Mouse (Mus musculus): ENCODE measurements around the gene Mocs1. TPM values are rescaled to one million over a fixed set of nuclear protein-coding genes. Genes with fewer than 3 reads are reported as not detected.
"Not testable (repeated sequence)": the region's sequence is repeated elsewhere in the genome, so short reads cannot be mapped to it uniquely, and the experiment has no call there.

Mocs1 gene
- total RNA-seq, 2 experiments from 2014 or later, result 8.9 to 36.2 TPM

DNA sequence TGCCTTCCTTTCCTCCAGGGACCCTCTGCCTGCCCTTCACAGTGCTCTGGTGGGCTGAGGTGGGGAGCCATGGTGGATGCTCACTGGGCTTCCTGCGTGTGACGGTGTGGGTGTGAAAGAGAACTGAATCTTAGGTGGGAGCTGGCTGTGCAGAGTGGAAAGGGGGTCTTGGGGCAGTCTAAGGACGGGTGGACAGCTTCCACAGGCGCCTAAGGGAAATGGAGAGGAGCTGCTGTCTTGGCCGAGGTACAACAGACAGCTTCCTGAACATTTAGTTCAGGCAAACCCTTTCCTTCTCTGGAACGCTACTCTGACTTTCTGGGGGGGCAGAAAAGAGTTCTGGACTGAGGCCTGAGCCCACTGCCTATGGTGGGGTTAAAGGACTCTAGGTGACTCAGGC lies 2.0 kb downstream of the Mocs1 start:
- no peak for ATAC-seq (replicated peaks; ENCODE audit: low FRiP score, low TSS enrichment, poor library complexity, severe bottlenecking)

DNA sequence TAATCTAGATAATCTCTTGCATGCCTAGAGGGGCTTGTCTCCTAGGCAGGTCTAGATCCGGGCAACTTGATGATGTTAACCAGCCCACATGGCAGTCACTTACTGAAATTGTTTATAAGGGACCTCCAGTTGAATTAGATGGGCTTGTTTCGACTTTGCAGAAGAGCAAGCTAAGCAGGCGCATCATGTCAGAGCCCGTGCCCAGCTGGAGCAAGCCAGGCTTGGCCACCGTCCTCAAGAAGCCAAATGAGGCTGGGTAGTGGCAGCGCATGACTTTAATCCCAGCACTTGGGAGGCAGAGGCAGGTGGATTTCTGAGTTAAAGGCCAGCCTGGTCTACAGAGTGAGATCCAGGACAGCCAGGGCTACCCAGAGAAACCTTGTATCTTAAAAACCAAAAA lies 3.0 kb downstream of the Mocs1 start:
- no peak for ATAC-seq (replicated peaks; ENCODE audit: low FRiP score, low TSS enrichment, poor library complexity, severe bottlenecking)

DNA sequence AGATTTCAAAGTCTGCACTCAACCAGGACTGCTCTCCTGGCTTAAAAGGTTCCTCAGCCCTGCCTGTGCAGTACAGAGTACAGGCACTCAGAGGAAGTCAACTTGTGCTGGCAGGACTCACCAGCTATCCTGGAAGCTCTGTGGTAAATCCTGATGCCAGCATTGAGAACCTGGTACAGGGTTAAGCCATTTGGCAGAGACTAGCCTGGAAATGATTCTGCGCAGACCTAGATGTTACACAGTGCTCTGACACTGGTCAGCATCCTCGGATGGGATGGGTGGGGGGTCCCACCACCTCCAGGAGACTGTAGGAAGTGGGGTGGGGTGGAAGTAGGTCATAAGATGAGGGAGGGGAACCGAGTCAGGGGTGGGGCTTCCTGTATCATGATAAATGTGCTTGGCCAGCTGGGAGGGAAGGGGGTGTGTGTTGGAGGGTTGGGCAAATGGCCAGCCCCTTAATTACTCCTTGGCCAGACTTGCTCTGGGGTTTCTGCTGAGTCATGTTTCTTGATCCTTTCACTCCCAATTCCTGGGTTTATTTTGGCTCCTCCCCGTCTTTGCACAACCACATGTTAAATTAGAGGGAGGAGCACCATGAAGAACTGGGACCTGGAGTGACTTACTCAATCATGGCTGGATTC lies 4.0 kb downstream of the Mocs1 start:
- no peak for ATAC-seq (replicated peaks; ENCODE audit: low FRiP score, low TSS enrichment, poor library complexity, severe bottlenecking)

DNA sequence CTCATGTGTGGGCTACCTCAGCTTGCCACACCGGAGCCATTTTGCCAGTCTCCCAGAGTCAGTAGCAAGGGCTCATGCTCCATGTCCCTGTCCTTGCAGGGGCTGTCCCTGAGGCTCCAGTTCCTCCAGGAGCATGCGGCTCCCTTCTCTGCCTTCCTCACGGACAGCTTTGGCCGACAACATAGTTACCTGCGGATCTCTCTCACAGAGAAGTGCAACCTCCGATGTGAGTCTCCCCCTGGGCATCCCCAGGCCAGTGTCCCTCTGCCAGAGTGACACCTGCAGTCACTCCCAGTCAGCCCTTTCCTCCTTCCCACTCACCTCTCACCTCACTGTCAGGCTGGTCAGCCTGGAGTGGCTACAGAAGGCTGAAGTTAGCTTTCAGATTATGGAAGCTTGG lies 4.9 kb downstream of the Mocs1 start:
- ATAC-seq (replicated peaks; ENCODE audit: low FRiP score, low TSS enrichment, poor library complexity, severe bottlenecking), result no peak

DNA sequence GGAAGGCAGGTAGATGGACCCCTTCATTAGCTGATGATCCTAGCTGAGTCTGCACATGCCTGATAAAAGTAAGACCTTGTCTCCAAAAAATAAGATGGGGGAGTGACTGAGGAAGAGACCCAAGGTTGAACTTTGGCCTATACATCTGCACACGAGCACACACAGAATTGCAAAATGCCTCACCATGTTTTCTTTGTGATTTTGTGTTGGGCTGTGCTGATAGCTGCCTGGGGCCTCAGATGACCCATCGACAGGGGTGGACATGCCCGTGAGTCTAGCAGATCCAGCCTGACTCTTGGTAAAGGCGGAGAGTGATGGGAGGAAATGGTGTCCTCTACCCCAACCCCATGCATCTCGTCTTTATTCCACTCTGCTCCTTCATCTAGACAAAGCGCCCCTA lies 6.1 kb downstream of the Mocs1 start:
- ATAC-seq (replicated peaks; ENCODE audit: low FRiP score, low TSS enrichment, poor library complexity, severe bottlenecking), result no peak

DNA sequence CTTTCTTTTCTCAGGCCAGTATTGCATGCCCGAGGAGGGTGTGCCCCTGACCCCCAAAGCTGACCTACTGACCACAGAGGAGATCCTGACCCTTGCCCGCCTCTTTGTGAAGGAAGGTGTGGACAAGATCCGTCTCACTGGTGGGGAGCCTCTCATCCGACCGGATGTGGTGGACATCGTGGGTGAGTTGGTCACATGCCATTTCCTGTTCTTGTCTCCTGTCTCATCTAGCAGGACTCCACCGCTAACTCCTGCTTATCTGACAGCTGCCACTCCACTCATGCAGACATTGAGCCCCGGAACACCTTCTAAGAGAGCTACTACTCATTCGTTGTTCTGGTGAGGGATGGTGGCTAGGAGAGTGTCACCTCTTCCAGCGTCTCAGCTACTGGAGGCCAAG lies 6.9 kb downstream of the Mocs1 start:
- ATAC-seq (replicated peaks; ENCODE audit: low FRiP score, low TSS enrichment, poor library complexity, severe bottlenecking), result peak; percentile 13; the same call in 1 of the 2 replicates

DNA sequence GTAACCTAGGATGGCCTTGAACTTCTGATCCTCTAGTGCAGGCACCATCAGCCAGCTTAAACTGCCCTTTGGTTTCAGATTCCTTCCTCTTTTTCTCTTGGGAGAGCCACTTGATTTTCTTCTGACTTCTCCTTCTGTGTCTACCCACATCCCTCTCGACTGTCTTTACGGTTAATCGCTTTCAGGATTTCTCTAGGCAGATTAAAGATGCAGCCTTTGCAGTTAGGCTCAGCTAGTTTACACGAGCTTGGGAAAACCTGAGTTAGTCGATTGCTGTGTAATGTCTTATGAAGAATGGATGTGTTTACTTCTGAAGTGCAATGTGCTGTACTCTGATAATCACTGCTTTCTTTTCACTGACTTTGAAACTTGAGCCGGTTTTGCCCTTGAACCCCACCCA lies 8.5 kb downstream of the Mocs1 start:
- peak; percentile 23 for ATAC-seq (replicated peaks; ENCODE audit: low FRiP score, low TSS enrichment, poor library complexity, severe bottlenecking)

DNA sequence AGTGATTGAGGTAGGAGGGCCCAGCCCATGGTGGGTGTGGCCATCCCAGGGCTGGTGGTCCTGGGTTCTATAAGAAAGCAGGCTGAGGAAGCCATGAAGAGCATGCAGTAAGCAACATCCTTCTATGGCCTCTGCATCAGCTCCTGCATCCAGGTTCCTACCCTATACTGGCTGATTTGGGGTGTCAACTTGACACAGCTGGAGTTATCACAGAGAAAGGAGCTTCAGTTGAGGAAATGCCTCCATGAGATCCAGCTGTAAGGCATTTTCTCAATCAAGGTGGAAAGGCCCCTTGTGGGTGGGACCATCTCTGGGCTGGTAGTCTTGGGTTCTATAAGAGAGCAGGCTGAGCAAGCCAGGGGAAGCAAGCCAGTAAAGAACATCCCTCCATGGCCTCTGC lies 9.1 kb downstream of the Mocs1 start:
- not testable (repeated sequence) for ATAC-seq (replicated peaks; ENCODE audit: low FRiP score, low TSS enrichment, poor library complexity, severe bottlenecking)

DNA sequence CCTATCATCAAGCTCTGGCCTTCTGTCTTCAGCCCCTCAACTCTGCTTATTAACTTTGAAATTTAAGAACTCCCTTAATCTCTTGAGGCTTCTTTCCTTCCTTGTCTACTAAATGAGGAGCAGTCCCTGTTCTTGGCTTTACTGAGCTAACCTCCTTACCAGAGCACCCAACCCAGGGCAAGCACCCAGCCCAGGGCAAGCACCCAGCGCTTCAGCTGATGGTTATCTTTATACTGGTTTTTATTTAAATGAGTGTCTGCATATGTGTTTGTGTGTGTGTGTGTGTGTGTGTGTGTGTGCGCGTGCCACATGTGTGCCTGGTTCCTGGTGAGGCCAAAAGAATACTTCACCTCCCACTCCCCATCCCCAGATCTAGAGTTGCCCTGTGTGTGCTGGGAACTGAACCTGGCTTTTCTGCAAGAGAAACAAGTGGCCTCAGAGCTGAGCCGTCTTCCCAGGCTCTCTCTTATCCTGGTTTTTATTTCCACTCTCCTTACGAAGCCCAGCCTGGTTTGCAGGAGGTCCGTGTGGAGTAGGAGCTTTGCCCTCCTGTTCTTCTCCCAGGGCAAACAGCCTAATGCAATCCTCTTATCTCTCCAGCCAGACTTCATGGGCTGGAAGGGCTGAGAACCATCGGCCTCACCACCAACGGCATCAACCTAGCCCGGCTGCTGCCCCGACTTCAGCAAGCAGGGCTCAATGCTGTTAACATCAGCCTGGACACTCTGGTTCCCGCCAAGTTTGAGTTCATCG lies 10.8 kb downstream of the Mocs1 start:
- peak; percentile 93 for ATAC-seq (replicated peaks; ENCODE audit: low FRiP score, low TSS enrichment, poor library complexity, severe bottlenecking)

DNA sequence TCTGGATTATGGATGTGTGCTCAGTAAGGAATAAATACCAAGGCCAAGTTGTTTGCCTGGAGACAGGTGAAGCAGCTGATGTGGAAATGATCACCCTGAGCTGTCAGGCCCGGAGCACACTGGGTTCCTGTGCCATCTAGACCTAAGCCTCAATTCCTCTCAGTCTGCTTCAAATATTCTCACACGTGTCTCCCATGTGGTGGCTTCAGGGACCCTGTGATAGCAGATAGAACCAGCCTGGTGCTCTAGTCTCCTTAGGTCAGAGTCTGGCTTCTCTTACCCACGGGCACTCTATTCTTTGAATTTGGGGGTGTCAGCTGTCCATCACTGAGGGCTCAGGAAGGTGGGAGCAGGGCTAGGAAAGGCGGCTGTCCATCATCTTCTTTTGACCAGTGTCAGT lies 11.5 kb downstream of the Mocs1 start:
- ATAC-seq (replicated peaks; ENCODE audit: low FRiP score, low TSS enrichment, poor library complexity, severe bottlenecking), result no peak

DNA sequence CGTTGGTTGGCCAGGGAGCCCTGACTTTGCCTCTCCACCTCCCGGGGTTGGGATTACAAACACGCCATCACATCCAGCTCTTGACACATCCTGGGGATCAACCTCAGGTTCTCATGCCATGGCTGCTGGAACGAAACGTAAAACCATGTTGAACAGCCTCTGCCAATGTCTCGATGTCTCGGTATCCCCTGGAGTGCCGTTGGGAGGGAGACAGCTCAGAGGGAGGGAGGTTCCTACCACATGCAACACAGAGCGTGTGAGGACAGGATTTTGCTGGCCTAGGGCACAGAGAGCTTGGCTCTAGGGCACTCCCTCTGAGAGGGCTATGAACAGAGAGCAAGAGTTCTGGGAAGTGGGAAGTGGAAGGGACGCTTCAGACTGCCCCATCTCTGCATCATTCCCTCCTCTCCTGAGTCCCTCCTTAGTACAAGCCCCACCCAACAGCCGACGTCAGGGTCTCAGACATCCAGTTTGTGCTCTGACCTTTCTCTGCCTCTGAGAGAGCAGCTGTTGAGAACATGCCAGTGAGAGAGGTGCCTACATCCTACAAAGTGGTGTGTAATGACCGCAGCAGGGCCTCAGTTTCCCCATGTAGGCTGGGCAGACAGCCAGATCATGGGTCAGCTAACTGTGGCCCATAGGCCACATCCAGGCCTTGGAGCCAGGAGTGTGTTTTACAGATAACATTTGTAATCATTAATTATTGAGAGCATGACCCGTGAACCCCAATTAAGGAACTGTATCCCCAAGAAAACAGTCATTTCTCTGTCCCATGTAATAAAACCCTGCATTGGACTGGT lies 12.4 kb downstream of the Mocs1 start:
- ATAC-seq (replicated peaks; ENCODE audit: low FRiP score, low TSS enrichment, poor library complexity, severe bottlenecking), result no peak

DNA sequence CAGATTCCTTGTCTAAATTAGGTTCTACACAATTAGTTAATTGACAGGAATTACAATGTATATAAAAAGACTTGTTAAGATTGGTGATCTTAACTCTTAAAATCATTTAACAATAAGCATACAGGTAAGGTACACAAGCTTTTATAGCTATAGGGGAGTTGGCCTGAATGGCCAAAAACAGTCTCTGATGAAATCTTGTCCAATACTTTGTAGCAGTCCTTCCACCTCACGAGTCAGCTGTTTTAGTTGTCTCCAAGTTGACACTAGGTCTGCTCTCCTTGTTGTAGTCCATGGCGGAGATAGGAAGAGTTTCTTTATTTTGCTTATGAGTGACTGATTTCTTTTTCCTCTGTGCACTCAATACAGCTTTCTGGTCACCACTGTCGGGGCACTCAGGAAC lies 14.7 kb downstream of the Mocs1 start:
- ATAC-seq (replicated peaks; ENCODE audit: low FRiP score, low TSS enrichment, poor library complexity, severe bottlenecking), result not testable (repeated sequence)

DNA sequence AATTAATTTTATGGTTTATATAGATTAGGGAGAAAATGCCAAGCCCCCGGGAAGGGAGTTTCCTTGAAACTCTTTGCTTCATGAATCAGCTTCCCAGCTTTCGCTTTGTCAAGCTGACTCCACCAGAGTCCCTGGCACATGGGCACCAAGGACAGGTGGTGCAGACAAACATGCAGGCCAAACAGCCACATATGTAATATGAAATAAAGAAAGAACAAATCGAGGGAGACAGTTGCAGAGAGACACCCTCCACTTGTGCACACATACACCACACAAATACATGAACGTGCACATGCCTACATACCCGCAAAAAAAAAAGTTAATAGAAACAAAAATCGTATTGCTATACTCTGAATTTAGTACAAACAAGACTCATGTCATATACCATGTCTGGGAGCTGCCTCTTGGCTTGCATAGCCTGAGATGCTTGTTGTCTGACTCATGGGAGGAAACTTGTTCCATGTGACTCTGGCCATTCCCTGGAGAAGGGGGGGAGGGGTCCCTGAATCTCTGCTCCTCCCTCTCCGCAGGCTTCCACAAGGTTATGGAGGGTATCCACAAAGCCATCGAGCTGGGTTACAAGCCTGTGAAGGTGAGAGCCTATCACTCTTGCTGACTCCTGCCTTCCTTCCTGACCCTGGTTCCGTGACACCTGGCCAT lies 20.5 kb downstream of the Mocs1 start:
- no peak for ATAC-seq (replicated peaks; ENCODE audit: low FRiP score, low TSS enrichment, poor library complexity, severe bottlenecking)

DNA sequence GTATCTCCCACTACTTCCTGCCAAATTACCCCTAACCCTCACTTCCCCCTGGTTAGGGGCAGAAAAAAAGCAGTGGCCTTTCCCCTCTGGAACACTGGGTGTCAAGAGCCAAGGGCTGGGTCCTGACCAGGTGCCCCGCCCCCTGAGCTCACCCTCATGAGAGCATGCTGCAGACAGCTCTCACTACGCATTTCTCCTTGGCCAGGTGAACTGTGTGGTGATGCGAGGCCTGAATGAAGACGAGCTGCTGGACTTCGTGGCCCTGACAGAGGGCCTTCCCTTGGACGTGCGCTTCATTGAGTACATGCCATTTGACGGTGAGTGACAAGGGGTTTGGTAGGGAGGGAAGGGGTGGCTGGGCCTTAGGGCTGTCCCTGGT lies 21.1 kb downstream of the Mocs1 start:
- ATAC-seq (replicated peaks; ENCODE audit: low FRiP score, low TSS enrichment, poor library complexity, severe bottlenecking), result no peak

DNA sequence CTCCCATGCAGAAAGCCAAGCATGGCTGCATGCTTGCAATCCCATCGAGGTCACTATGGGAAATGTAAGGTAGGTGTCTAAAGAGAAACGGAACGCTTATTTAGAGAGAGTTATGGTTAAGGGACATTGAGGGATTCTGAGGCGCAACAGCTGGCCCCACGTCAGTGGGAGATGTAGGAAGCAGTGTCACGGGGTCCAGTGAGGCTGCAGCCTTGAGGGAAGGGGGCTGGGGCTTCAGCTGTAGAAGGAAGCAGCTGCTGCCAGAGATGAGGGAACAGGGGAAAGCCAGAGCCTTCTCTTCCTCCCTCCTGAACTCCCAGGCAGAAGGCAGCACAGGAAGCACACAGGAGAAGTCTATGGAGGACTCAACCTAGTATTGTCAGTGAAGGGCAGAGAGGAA lies 22.8 kb downstream of the Mocs1 start:
- no peak for ATAC-seq (replicated peaks; ENCODE audit: low FRiP score, low TSS enrichment, poor library complexity, severe bottlenecking)

DNA sequence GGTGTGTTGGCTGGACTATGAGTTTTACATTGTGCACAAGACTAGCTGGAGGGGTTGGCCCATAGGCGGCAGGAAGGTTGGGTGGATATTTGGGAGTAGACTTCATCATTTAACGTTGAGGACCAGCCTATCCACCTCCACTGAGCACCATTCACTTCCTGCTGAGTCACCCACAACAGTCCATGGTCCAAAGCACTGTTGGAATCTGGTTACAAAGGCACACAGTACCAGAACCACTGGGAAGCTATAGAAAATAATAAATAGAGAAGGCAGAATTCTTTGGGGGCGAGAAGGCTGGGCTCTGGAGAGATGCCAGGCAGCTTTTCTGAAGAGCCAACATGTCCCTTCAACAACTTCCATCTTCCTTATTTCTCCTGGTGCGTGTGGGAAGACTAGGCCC lies 28.2 kb downstream of the Mocs1 start:
- ATAC-seq (replicated peaks; ENCODE audit: low FRiP score, low TSS enrichment, poor library complexity, severe bottlenecking), result no peak

DNA sequence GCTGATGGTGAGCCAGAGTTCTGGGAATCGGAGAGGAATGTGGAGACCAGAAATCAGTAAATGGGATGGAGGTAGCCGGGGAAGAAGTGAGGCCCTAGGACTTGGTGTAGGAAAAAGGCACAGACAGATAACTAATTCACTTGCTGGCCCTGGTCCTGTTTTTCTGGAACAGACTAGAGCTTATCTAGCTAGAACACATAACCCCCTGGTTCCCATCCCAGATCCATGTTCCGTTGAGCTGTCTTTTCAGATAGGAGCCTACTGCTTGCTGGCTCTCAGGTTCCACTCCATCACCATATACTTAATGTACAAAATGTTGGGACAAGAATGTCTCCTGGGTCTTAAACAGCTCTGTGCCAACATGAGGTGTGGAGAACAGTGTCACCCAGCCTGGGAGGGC lies 29.7 kb downstream of the Mocs1 start:
- peak; percentile 84 for ATAC-seq (replicated peaks; ENCODE audit: low FRiP score, low TSS enrichment, poor library complexity, severe bottlenecking)

DNA sequence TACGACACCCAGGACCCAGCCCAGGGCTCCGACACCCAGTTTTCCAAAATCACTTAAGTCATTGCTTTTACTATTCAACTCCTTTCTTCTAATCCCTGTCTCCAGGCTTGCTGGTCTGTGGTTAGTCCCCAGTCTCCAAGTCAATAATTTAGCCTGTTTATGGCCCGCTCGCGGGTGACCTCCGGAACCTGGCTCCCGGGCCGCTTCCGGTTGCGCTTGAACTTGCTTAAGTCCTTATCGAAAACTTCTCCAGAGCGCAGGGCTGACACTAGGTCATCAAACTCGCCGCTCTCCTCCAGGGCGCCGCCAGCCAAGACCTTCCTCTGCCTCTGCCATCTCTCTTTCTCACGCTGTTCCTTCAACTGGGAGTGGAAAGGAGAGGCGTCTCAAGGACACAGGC lies 30.2 kb downstream of the Mocs1 start:
- ATAC-seq (replicated peaks; ENCODE audit: low FRiP score, low TSS enrichment, poor library complexity, severe bottlenecking), result no peak

DNA sequence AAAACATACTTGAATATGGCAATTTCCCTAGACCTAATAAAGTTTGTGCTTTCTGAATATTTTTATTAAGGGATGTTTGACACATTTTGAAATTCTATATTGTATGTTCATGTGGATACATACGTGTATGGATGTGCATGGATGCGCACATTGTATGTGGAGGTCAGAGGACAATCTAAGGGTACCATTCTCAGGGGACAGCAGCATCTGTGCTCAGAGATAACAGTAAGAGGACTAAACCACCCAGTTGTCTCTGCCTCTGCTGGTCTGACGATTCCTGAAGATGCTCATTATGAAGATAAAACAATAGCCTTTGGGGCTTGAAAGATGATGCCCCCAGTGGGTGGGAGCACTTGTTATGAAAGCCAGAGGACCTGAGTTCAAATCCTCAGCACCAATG lies 36.7 kb downstream of the Mocs1 start:
- ATAC-seq (replicated peaks; ENCODE audit: low FRiP score, low TSS enrichment, poor library complexity, severe bottlenecking), result peak; percentile 36

DNA sequence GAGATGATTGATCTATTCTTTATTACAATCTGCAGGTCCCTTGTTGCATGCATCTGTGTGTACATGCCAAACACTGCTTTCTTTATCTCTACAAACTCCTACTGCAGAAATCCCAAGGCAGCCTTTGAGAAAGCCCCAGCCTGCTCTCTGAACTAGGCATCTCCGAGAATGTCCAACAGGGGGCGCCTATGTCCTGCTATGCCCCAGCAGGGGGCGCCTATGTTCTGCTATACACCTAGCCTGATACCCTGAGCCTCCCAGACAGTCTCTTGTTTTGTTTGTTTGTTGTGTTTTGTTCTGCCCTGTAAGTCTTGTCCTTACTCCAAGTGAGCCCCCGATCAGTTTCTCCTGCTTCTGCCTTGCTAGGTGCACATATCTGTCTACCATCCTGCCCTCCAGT lies 40.1 kb downstream of the Mocs1 start:
- ATAC-seq (replicated peaks; ENCODE audit: low FRiP score, low TSS enrichment, poor library complexity, severe bottlenecking), result peak; percentile 73

Data from megakaryocyte-erythroid progenitor cell, adult 5-6 weeks (primary cell).